Mouse (Mus musculus): ENCODE data around the gene Ptges3. TPM values are rescaled to one million over a fixed set of nuclear protein-coding genes. Genes with fewer than 3 reads are reported as not detected.

Gene Ptges3
- polyA plus RNA-seq, 1 experiment from 2014 or later, result 359 TPM

DNA sequence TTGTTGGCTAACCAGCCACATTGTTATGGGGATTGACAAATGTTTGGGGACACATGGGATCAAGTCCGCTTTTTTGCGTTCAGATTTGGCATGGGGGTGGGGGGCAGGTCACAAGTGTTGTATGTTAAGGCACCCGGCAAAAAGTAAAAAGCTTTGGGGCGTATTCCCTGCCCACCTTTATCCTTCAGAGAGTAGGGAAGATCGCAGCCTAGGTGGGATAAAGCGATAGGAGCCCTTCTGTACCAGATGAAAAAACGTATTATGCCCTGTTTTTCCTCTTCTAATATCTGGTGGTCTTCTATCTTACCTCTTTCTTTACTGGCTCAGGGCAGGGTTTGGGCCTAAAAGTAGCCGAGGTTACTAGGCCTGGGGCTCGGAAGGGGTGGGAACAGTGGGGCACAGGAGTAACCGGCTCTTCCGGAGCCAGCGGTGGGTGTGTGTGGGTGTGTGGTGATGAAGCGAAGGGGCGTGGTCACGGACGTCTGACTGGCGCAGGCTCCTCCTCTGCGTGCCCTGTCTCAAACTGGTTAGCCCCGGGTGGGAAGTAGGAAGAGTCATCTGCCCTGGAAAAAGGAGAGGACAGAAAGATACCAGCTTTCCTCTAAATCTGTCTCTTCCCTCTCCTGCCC, 35.7 kb downstream of the Ptges3 start:
- 9% methylated on average over 19 of the region's 19 CpGs for WGBS
- H3K4me2 ChIP-seq (ENCODE audit: low read length), result peak overlapping the region; percentile 92
- peaks cover 12% of the 10 kb centered on the region for H3K36me3 ChIP-seq (ENCODE audit: control insufficient read depth, insufficient read depth, low read length)
- H3K4me3 ChIP-seq (ENCODE audit: low read length), result peak overlapping the region; percentile 26
- H3K27me3 ChIP-seq (replicated peaks; ENCODE audit: control insufficient read depth, insufficient read depth, low read length), result no peaks in the 10 kb centered on the region
- no peak overlapping the region for H3K27ac ChIP-seq (ENCODE audit: low read depth, low read length)
- H3K4me1 ChIP-seq (ENCODE audit: control insufficient read depth, insufficient read depth, low read depth, low read length), result peaks cover 40% of the 10 kb centered on the region
- H3K9me3 ChIP-seq (ENCODE audit: control insufficient read depth, low read length), result no peaks in the 10 kb centered on the region
- peak overlapping the region; percentile 45; the same call in 1 of the 2 replicates for H3K9ac ChIP-seq (ENCODE audit: low read depth, low read length)
- ATAC-seq, result peak; percentile 40

- Histone ChIP-seq H3K9ac (ENCODE audit: low read depth, low read length) (no peak overlapping the region), H3K4me1 (ENCODE audit: control insufficient read depth, insufficient read depth, low read depth, low read length) (peaks cover 40% of the 10 kb centered on the region), H3K4me3 (ENCODE audit: low read length) (no peak overlapping the region), H3K27me3 (replicated peaks; ENCODE audit: control insufficient read depth, insufficient read depth, low read length) (no peaks in the 10 kb centered on the region), H3K27ac (ENCODE audit: low read depth, low read length) (no peak overlapping the region), H3K36me3 (ENCODE audit: control insufficient read depth, insufficient read depth, low read length) (peaks cover 5% of the 10 kb centered on the region; the same call in 1 of the 2 replicates), H3K9me3 (ENCODE audit: control insufficient read depth, low read length) (no peaks in the 10 kb centered on the region), H3K4me2 (ENCODE audit: low read length) (no peak overlapping the region; the same call in 1 of the 2 replicates)
- 35% methylated on average over 9 of the region's 9 CpGs for WGBS
- ATAC-seq, result no peak
Measured at GRCm38 (mm10) chr10:128095003-128095636, 36.4 kb downstream of the Ptges3 start.

DNA sequence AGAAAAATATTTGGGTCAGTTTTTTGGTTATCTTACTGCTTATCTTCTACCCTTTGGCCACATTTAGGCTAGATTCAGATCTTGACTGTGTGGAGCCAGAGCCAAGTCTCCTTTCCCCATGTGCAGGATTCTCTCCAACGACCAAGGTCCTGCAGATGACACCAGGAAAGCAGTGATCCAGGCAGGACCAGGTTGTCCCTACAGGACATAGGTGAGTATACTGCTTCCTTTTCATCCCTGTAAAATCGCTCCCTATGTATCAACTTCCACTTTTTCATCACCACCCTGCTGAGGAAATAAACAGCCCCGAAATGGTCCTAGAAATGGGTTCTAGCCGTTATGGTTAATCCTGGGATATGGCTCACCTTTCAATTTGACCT, 37.5 kb downstream of the Ptges3 start:
- no peak overlapping the region for H3K9ac ChIP-seq (ENCODE audit: low read depth, low read length)
- H3K4me2 ChIP-seq (ENCODE audit: low read length), result peak overlapping the region; percentile 16; the same call in 1 of the 2 replicates
- no peak overlapping the region for H3K4me3 ChIP-seq (ENCODE audit: low read length)
- no peaks in the 10 kb centered on the region for H3K36me3 ChIP-seq (ENCODE audit: control insufficient read depth, insufficient read depth, low read length)
- no peak for ATAC-seq
- no peak overlapping the region for H3K27ac ChIP-seq (ENCODE audit: low read depth, low read length)
- 27% methylated on average over 4 of the region's 4 CpGs for WGBS
- H3K4me1 ChIP-seq (ENCODE audit: control insufficient read depth, insufficient read depth, low read depth, low read length), result peaks cover 34% of the 10 kb centered on the region
- no peaks in the 10 kb centered on the region for H3K27me3 ChIP-seq (replicated peaks; ENCODE audit: control insufficient read depth, insufficient read depth, low read length)
- H3K9me3 ChIP-seq (ENCODE audit: control insufficient read depth, low read length), result no peaks in the 10 kb centered on the region

DNA sequence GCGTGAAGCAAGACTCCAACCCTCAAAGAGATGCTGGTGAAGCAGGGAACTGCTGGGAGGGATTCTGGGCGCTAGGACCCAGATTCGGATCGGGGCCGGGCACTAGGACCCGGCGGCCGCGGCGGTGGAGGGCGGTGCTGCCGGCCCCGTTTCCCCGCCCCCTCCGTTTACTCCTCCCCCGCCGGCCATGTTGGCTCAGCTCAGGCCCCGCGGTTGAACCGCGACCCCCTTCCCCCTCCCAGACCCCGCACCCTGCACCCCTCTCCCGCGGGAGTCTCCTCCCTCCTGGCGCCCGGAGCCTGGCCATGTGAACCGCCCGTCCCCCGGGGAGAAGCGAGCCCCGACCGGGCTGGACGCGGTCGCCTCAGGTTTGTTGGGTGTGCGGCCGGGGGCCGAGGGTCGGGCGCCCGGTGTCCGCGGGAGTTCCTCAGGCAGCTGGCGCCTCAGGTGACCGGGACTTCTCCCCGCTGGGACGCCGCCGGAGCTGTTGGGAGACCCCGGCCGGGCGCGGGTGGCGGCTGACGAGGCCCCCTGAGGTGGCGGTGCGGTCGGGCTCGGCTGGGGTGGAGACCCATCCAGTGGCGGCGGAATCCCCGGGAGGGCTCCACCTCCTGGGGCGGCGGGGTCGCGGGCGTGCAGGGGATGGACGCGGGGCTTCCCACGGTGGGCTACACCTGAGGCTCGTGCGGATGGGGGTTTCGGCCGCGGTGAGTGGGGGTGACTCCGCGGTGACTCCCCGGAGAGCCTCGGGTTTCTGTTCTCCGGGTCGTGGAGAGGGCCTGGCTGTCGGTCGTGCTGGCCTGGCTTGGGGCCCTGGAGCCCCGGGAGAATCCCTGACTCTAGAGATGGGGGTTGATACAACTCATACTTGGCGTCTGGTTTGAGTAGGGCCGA, 38.2 kb downstream of the Ptges3 start:
- peak; percentile 79 for ATAC-seq
- Histone ChIP-seq H3K27me3 (replicated peaks; ENCODE audit: control insufficient read depth, insufficient read depth, low read length) (no peaks in the 10 kb centered on the region), H3K9ac (ENCODE audit: low read depth, low read length) (peak overlapping the region; percentile 94), H3K9me3 (ENCODE audit: control insufficient read depth, low read length) (no peaks in the 10 kb centered on the region), H3K27ac (ENCODE audit: low read depth, low read length) (peak overlapping the region; percentile 87), H3K4me1 (ENCODE audit: control insufficient read depth, insufficient read depth, low read depth, low read length) (peaks cover 27% of the 10 kb centered on the region), H3K36me3 (ENCODE audit: control insufficient read depth, insufficient read depth, low read length) (no peaks in the 10 kb centered on the region), H3K4me2 (ENCODE audit: low read length) (peak overlapping the region; percentile 61), H3K4me3 (ENCODE audit: low read length) (peak overlapping the region; percentile 89)
- WGBS, result under 1% methylated on average over 58 of the region's 86 CpGs

DNA sequence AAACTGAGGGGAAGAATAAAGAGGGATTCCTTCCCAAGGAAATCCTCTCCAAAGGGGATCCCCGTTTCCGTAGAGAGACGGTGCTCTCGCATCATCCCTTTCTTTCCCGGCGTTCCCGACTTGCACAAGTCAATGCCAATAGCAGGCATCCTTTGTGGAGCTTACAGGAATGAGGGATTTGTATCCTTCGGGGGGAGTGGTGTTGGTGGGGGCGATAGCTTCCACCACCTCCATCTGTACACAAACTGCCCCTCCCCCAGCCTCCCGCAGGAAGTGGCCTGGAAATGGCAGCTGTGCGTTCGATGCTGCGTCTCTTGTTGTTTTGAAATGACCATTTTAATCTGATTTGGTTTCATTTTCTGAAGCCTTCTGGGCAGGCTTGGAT, 38.8 kb downstream of the Ptges3 start:
- WGBS, result 0% methylated on average over 13 of the region's 13 CpGs
- Histone ChIP-seq H3K27me3 (replicated peaks; ENCODE audit: control insufficient read depth, insufficient read depth, low read length) (no peaks in the 10 kb centered on the region), H3K9me3 (ENCODE audit: control insufficient read depth, low read length) (no peaks in the 10 kb centered on the region), H3K27ac (ENCODE audit: low read depth, low read length) (peak overlapping the region; percentile 87), H3K4me3 (ENCODE audit: low read length) (peak overlapping the region; percentile 89), H3K4me1 (ENCODE audit: control insufficient read depth, insufficient read depth, low read depth, low read length) (peaks cover 25% of the 10 kb centered on the region), H3K4me2 (ENCODE audit: low read length) (peak overlapping the region; percentile 61), H3K9ac (ENCODE audit: low read depth, low read length) (peak overlapping the region; percentile 94), H3K36me3 (ENCODE audit: control insufficient read depth, insufficient read depth, low read length) (no peaks in the 10 kb centered on the region)
- no peak for ATAC-seq

- Histone ChIP-seq H3K4me2 (ENCODE audit: low read length) (no peak overlapping the region), H3K4me1 (ENCODE audit: control insufficient read depth, insufficient read depth, low read depth, low read length) (no peaks in the 10 kb centered on the region), H3K27ac (ENCODE audit: low read depth, low read length) (no peak overlapping the region), H3K27me3 (replicated peaks; ENCODE audit: control insufficient read depth, insufficient read depth, low read length) (no peaks in the 10 kb centered on the region), H3K9ac (ENCODE audit: low read depth, low read length) (no peak overlapping the region), H3K4me3 (ENCODE audit: low read length) (no peak overlapping the region), H3K9me3 (ENCODE audit: control insufficient read depth, low read length) (no peaks in the 10 kb centered on the region), H3K36me3 (ENCODE audit: control insufficient read depth, insufficient read depth, low read length) (peaks cover 39% of the 10 kb centered on the region)
- WGBS, result 90% methylated on average over 4 of the region's 4 CpGs
- no peak for ATAC-seq
Measured at GRCm38 (mm10) chr10:128110103-128110761, 51.5 kb downstream of the Ptges3 start.

- Histone ChIP-seq H3K4me3 (ENCODE audit: low read length) (no peak overlapping the region), H3K27ac (ENCODE audit: low read depth, low read length) (no peak overlapping the region), H3K27me3 (replicated peaks; ENCODE audit: control insufficient read depth, insufficient read depth, low read length) (no peaks in the 10 kb centered on the region), H3K4me2 (ENCODE audit: low read length) (no peak overlapping the region), H3K9ac (ENCODE audit: low read depth, low read length) (no peak overlapping the region), H3K4me1 (ENCODE audit: control insufficient read depth, insufficient read depth, low read depth, low read length) (no peaks in the 10 kb centered on the region), H3K9me3 (ENCODE audit: control insufficient read depth, low read length) (no peaks in the 10 kb centered on the region), H3K36me3 (ENCODE audit: control insufficient read depth, insufficient read depth, low read length) (peaks cover 47% of the 10 kb centered on the region)
- ATAC-seq, result no peak
Measured at GRCm38 (mm10) chr10:128111227-128111626, 52.5 kb downstream of the Ptges3 start.

DNA sequence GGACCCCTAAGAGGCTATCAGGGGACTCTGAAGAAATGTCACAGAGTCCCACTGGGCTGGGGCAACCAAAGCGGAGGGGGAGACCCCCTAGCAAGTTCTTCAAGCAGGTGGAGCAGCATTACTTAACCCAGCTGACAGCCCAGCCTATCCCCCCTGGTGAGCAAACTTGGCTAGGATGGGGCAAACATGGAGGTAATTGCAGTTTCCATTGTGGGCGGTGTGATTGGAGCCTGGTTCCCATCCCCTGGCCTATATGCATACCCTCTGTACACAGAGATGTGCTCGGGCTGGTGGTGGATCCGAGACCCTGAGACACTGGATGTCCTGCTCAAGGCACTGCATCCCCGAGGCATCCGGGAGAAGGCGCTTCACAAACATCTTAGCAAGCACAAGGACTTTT, 65.1 kb downstream of the Ptges3 start:
- no peak for ATAC-seq
- Histone ChIP-seq H3K4me3 (ENCODE audit: low read length) (no peak overlapping the region), H3K27me3 (replicated peaks; ENCODE audit: control insufficient read depth, insufficient read depth, low read length) (no peaks in the 10 kb centered on the region), H3K9me3 (ENCODE audit: control insufficient read depth, low read length) (no peaks in the 10 kb centered on the region), H3K36me3 (ENCODE audit: control insufficient read depth, insufficient read depth, low read length) (peaks cover 70% of the 10 kb centered on the region), H3K27ac (ENCODE audit: low read depth, low read length) (no peak overlapping the region), H3K9ac (ENCODE audit: low read depth, low read length) (no peak overlapping the region), H3K4me2 (ENCODE audit: low read length) (no peak overlapping the region), H3K4me1 (ENCODE audit: control insufficient read depth, insufficient read depth, low read depth, low read length) (no peaks in the 10 kb centered on the region)
- 94% methylated on average over 7 of the region's 7 CpGs for WGBS

Data from hindbrain, embryonic 16.5 days (tissue).